Mouse (Mus musculus) layer of hippocampus, adult 2 months (tissue): ENCODE measurements around the gene Dhx16. TPM values are rescaled to one million over a fixed set of nuclear protein-coding genes. Genes with fewer than 3 reads are reported as not detected.

Source experiments
- DNase-seq, 2 experiments: peaks; one replicate each; pipeline ENCODE4 v3.0.0; 2022; ENCODE audit warnings: low spot score in 2 of 2
- H3K27ac ChIP-seq: fragments of 200-600 bp; 2 replicates; pipeline ENCODE4 v1.8.1; 2022
- H3K4me3 ChIP-seq: fragments of 200-600 bp; 2 replicates; pipeline ENCODE4 v1.8.1; 2022; ENCODE audit warnings: mild to moderate bottlenecking
- CTCF ChIP-seq: fragments of 200-600 bp; conservative IDR thresholded peaks from 2 replicates; pipeline ENCODE4 v1.8.1; 2022; ENCODE audit warnings: antibody characterized with exemption, mild to moderate bottlenecking, moderate library complexity
- long read RNA-seq, 2 experiments: library from polyadenylated mRNA; stranded (forward); transcript quantifications; one replicate each; pipeline ENCODE4 v2.0.0; 2021; ENCODE audit warnings: borderline mapping rate in 2 of 2
- total RNA-seq, 2 experiments: library from RNA; stranded (reverse); gene quantifications; 2 replicates each; pipeline ENCODE4 v1.2.3; 2021

Dhx16 gene
- total RNA-seq, result 10 to 100 TPM; 28.1 to 31.3 TPM
- long read RNA-seq, experiment 1, transcript Dhx16-201 (20 exons, 3,351 nt), result major isoform, 18 of 28 reads
- long read RNA-seq, experiment 1, partial matches to known transcripts, result 1 of 28 reads
- long read RNA-seq, experiment 1, other reads (novel, unspliced or antisense), result 9 of 28 reads
- long read RNA-seq, experiment 2, transcript Dhx16-201 (20 exons, 3,351 nt), result major isoform, 31 of 44 reads
- long read RNA-seq, experiment 2, partial matches to known transcripts, result 3 of 44 reads
- long read RNA-seq, experiment 2, other reads (novel, unspliced or antisense), result 9 of 44 reads

GRCm38 (mm10) chr17:35879245-35880057 is at the start of gene Dhx16:
TSS of gene Dhx16 (plus strand) at chr17:35879819.
- H3K4me3 ChIP-seq, result peak within 1 kb of the TSS; percentile 87
- peak; percentile 96 for DNase-seq
- peak within 1 kb of the TSS; percentile 83 for H3K27ac ChIP-seq
- TF ChIP-seq CTCF, result peak; percentile 89

- no peak overlapping the region for H3K27ac ChIP-seq
- no peak for TF ChIP-seq CTCF
Observed at GRCm38 (mm10) chr17:35832400-35833238, 47.0 kb upstream of the Dhx16 start.

GRCm38 (mm10) chr17:35833239-35833751 is 46.3 kb upstream of the Dhx16 start:
- Histone ChIP-seq H3K27ac (no peak overlapping the region), H3K4me3 (no peak overlapping the region)
- DNase-seq, result no peak
- no peak for TF ChIP-seq CTCF

More at GRCm38 (mm10) chr17:35832400-35833238, 47.0 kb upstream of the Dhx16 start:
- no peak overlapping the region for H3K4me3 ChIP-seq
- DNase-seq, result no peak

GRCm38 (mm10) chr17:35833894-35834293 is 45.7 kb upstream of the Dhx16 start:
- no peak for DNase-seq
- no peak for TF ChIP-seq CTCF
- no peak overlapping the region for H3K27ac ChIP-seq
- H3K4me3 ChIP-seq, result no peak overlapping the region

GRCm38 (mm10) chr17:35834696-35835422 is 44.8 kb upstream of the Dhx16 start:
- peak overlapping the region; percentile 56 for H3K27ac ChIP-seq
- peak; percentile 39 for TF ChIP-seq CTCF
- no peak for DNase-seq
- H3K4me3 ChIP-seq, result peak overlapping the region; percentile 24; the same call in 1 of the 2 replicates

- DNase-seq, result no peak
- H3K4me3 ChIP-seq, result no peak overlapping the region; the same call in 1 of the 2 replicates
- H3K27ac ChIP-seq, result peak overlapping the region; percentile 56; the same call in 1 of the 2 replicates
- TF ChIP-seq CTCF, result no peak
Observed at GRCm38 (mm10) chr17:35835424-35836140, 44.0 kb upstream of the Dhx16 start.

GRCm38 (mm10) chr17:35836178-35836965 is 43.2 kb upstream of the Dhx16 start:
- peak; percentile 93 for TF ChIP-seq CTCF
- Histone ChIP-seq H3K27ac (peak overlapping the region; percentile 89), H3K4me3 (peak overlapping the region; percentile 91)
- peak; percentile 90 to 93 for DNase-seq

- peak overlapping the region; percentile 91 for H3K4me3 ChIP-seq
- DNase-seq, result peak; percentile 82 to 85
- H3K27ac ChIP-seq, result peak overlapping the region; percentile 89
- no peak for TF ChIP-seq CTCF
Observed at GRCm38 (mm10) chr17:35836991-35837422, 42.6 kb upstream of the Dhx16 start.

- peak overlapping the region; percentile 91 for H3K4me3 ChIP-seq
- TF ChIP-seq CTCF, result no peak
- H3K27ac ChIP-seq, result peak overlapping the region; percentile 89
- peak in 1 of 2 experiments; percentile 58 for DNase-seq
Observed at GRCm38 (mm10) chr17:35837487-35837886, 42.1 kb upstream of the Dhx16 start.

GRCm38 (mm10) chr17:35838122-35838544 is 41.5 kb upstream of the Dhx16 start, which contains the start of gene Tubb5:
TSS of gene Tubb5 (minus strand) at chr17:35838306.
- DNase-seq, result peak; percentile 96 to 97

More at GRCm38 (mm10) chr17:35838122-35838544, 41.5 kb upstream of the Dhx16 start, which contains the start of gene Tubb5:
- peak within 1 kb of the TSS; percentile 89 for H3K27ac ChIP-seq
- 0 out of 2 replicates have a peak, but pooled peaks have one; percentile 7 for TF ChIP-seq CTCF
- H3K4me3 ChIP-seq, result peak within 1 kb of the TSS; percentile 91
